Mouse (Mus musculus) liver, postnatal 0 days (tissue): ENCODE data around the gene Nbea. TPM values are rescaled to one million over a fixed set of nuclear protein-coding genes. Genes with fewer than 3 reads are reported as not detected.

Source experiments
- ATAC-seq: fragments of 200-750 bp; cut with Nextera tagmentation; 2 replicates; pipeline ENCODE4 v1.8.0; 2017; ENCODE audit warnings: mild to moderate bottlenecking, moderate library complexity
- DNase-seq: peaks from one replicate; pipeline ENCODE4 v3.0.0-alpha.2; 2016
- H3K27ac ChIP-seq: fragments of 300-500 bp; sonication (generic); 2 replicates; pipeline ENCODE4 v1.5.1; 2014; ENCODE audit warnings: antibody characterized with exemption, moderate library complexity, mild to moderate bottlenecking, low read depth
- H3K27me3 ChIP-seq: fragments of 300-500 bp; sonication (generic); 2 replicates; pipeline ENCODE4 v1.6.1; 2014; ENCODE audit warnings: low read length, control low read depth, mixed read lengths; ENCODE audit not compliant: insufficient read depth
- H3K36me3 ChIP-seq: fragments of 300-500 bp; sonication (generic); replicated peaks from 2 replicates; pipeline ENCODE4 v1.6.1; 2014; ENCODE audit warnings: mild to moderate bottlenecking, control low read depth, low read length, moderate library complexity, mixed read lengths; ENCODE audit not compliant: insufficient read depth
- H3K4me1 ChIP-seq: fragments of 300-500 bp; sonication (generic); 2 replicates; pipeline ENCODE4 v1.6.1; 2014; ENCODE audit warnings: antibody characterized with exemption, mild to moderate bottlenecking, control low read depth; ENCODE audit not compliant: insufficient read depth
- H3K4me2 ChIP-seq: fragments of 300-500 bp; sonication (generic); 2 replicates; pipeline ENCODE4 v1.6.1; 2014; ENCODE audit warnings: low read depth, mild to moderate bottlenecking, low read length, moderate library complexity, mixed read lengths
- H3K4me3 ChIP-seq: fragments of 300-500 bp; sonication (generic); 2 replicates; pipeline ENCODE4 v1.5.1; 2014; ENCODE audit warnings: low read depth, low read length
- H3K9ac ChIP-seq: fragments of 300-500 bp; sonication (generic); replicated peaks from 2 replicates; pipeline ENCODE4 v1.6.1; 2014; ENCODE audit warnings: mild to moderate bottlenecking, moderate library complexity
- H3K9me3 ChIP-seq: fragments of 300-500 bp; sonication (generic); 2 replicates; pipeline ENCODE4 v1.6.1; 2016; ENCODE audit warnings: mild to moderate bottlenecking, control low read depth, low read length, mixed read lengths
- CTCF ChIP-seq: sonication (generic); IDR thresholded peaks from 2 replicates; pipeline ENCODE4 v1.5.1; 2016; ENCODE audit warnings: antibody characterized with exemption, low read depth
- EP300 ChIP-seq: IDR thresholded peaks from 2 replicates; pipeline ENCODE4 v1.6.1; 2016; ENCODE audit warnings: antibody characterized with exemption, low read depth, mild to moderate bottlenecking
- WGBS: fragments of 180-500 bp; shearing (Covaris S2); extraction: QIAGEN DNeasy Blood & Tissue Kit; methylation state at CpG from one replicate; pipeline ENCODE4 v1.1.7; 2014; ENCODE audit not compliant: insufficient replicate concordance; 5-methylcytosine and 5-hydroxymethylcytosine counted together
- polyA plus RNA-seq: library from polyadenylated mRNA; unstranded; fragments of >200 nt; fragmentation: Nextera tagmentation; extraction: Ambion mirVana; gene quantifications from 2 replicates; pipeline ENCODE4 v1.2.1, GENCODE M21; 2015

The Nbea gene
- polyA plus RNA-seq, 1 experiment from 2014 or later = 0.81 TPM

GRCm38 (mm10) chr3:55909290-55909689 is 274.2 kb downstream of the Nbea start:
- H3K9ac ChIP-seq = no peak overlapping the region
- no peak overlapping the region for H3K27ac ChIP-seq
- no peak for DNase-seq
- H3K4me1 ChIP-seq = no peaks in the 10 kb centered on the region
- no peaks in the 10 kb centered on the region for H3K27me3 ChIP-seq
- TF ChIP-seq EP300 = no peak
- TF ChIP-seq CTCF = no peak
- H3K36me3 ChIP-seq = no peaks in the 10 kb centered on the region
- 54% methylated on average over 1 of the region's 1 CpGs for WGBS
- no peak overlapping the region for H3K4me2 ChIP-seq
- no peak for ATAC-seq
- H3K4me3 ChIP-seq = no peak overlapping the region
- H3K9me3 ChIP-seq = no peaks in the 10 kb centered on the region

- no peak overlapping the region for H3K27ac ChIP-seq
- no peaks in the 10 kb centered on the region for H3K4me1 ChIP-seq
- no peak overlapping the region for H3K4me2 ChIP-seq
- ATAC-seq (peak; percentile 27; the same call in 1 of the 2 replicates), DNase-seq (no peak)
- H3K36me3 ChIP-seq = no peaks in the 10 kb centered on the region
- no peak overlapping the region for H3K4me3 ChIP-seq
- no peaks in the 10 kb centered on the region for H3K27me3 ChIP-seq
- 58% methylated on average over 5 of the region's 5 CpGs for WGBS
- no peaks in the 10 kb centered on the region for H3K9me3 ChIP-seq
- H3K9ac ChIP-seq = no peak overlapping the region
- no peak for TF ChIP-seq CTCF
- no peak for TF ChIP-seq EP300
Measured at GRCm38 (mm10) chr3:55890574-55890973, 292.9 kb downstream of the Nbea start.

- H3K9ac ChIP-seq = no peak overlapping the region
- H3K27me3 ChIP-seq = no peaks in the 10 kb centered on the region
- ATAC-seq (no peak), DNase-seq (no peak)
- no peak overlapping the region for H3K27ac ChIP-seq
- no peak overlapping the region for H3K4me2 ChIP-seq
- H3K36me3 ChIP-seq = no peaks in the 10 kb centered on the region
- TF ChIP-seq EP300 = no peak
- no peak for TF ChIP-seq CTCF
- no peak overlapping the region for H3K4me3 ChIP-seq
- H3K4me1 ChIP-seq = no peaks in the 10 kb centered on the region
- H3K9me3 ChIP-seq = no peaks in the 10 kb centered on the region
- 78% methylated on average over 4 of the region's 4 CpGs for WGBS
Measured at GRCm38 (mm10) chr3:55889227-55889626, 294.3 kb downstream of the Nbea start.

GRCm38 (mm10) chr3:55887829-55888210 is 295.7 kb downstream of the Nbea start:
- H3K4me2 ChIP-seq = no peak overlapping the region
- DNase-seq = no peak
- TF ChIP-seq CTCF = no peak
- TF ChIP-seq EP300 = no peak

GRCm38 (mm10) chr3:55887193-55887828 is 296.2 kb downstream of the Nbea start:
- 73% methylated on average over 10 of the region's 10 CpGs for WGBS
- no peak overlapping the region for H3K4me3 ChIP-seq
- no peak for ATAC-seq
- DNase-seq = no peak
- TF ChIP-seq EP300 (no peak), CTCF (no peak)
- no peak overlapping the region for H3K9ac ChIP-seq
- H3K9me3 ChIP-seq = no peaks in the 10 kb centered on the region
- H3K4me2 ChIP-seq = no peak overlapping the region
- H3K4me1 ChIP-seq = no peaks in the 10 kb centered on the region
- no peaks in the 10 kb centered on the region for H3K36me3 ChIP-seq
- H3K27ac ChIP-seq = no peak overlapping the region
- H3K27me3 ChIP-seq = no peaks in the 10 kb centered on the region

More at GRCm38 (mm10) chr3:55887829-55888210, 295.7 kb downstream of the Nbea start:
- no peak overlapping the region for H3K27ac ChIP-seq
- H3K9me3 ChIP-seq = no peaks in the 10 kb centered on the region
- H3K4me3 ChIP-seq = no peak overlapping the region
- no peaks in the 10 kb centered on the region for H3K36me3 ChIP-seq
- no peak overlapping the region for H3K9ac ChIP-seq
- no peaks in the 10 kb centered on the region for H3K27me3 ChIP-seq
- WGBS = 68% methylated on average over 2 of the region's 2 CpGs
- no peak for ATAC-seq
- no peaks in the 10 kb centered on the region for H3K4me1 ChIP-seq

- DNase-seq (no peak), ATAC-seq (no peak)
- H3K4me2 ChIP-seq = no peak overlapping the region
- TF ChIP-seq CTCF = no peak
- TF ChIP-seq EP300 = no peak
- H3K36me3 ChIP-seq = no peaks in the 10 kb centered on the region
- WGBS = 74% methylated on average over 5 of the region's 5 CpGs
- no peaks in the 10 kb centered on the region for H3K4me1 ChIP-seq
- H3K27ac ChIP-seq = no peak overlapping the region
- H3K9ac ChIP-seq = no peak overlapping the region
- H3K27me3 ChIP-seq = no peaks in the 10 kb centered on the region
- H3K4me3 ChIP-seq = no peak overlapping the region
- H3K9me3 ChIP-seq = no peaks in the 10 kb centered on the region
Measured at GRCm38 (mm10) chr3:55872944-55873924, 310.3 kb downstream of the Nbea start.
